Mouse (Mus musculus) lung, adult 2 months (tissue): ENCODE measurements around the gene Copb1. TPM values are rescaled to one million over a fixed set of nuclear protein-coding genes. Genes with fewer than 3 reads are reported as not detected.

Experiments
- DNase-seq: peaks from one replicate; pipeline ENCODE4 v3.0.0; 2022
- H3K4me1 ChIP-seq: fragments of 200-500 bp; 2 replicates; pipeline ENCODE4 v1.6.1; 2011; ENCODE audit warnings: low read length; ENCODE audit not compliant: control insufficient read depth, insufficient read depth
- H3K4me3 ChIP-seq: fragments of 200-500 bp; replicated peaks from 2 replicates; pipeline ENCODE3; 2011; ENCODE audit warnings: low read depth, mild to moderate bottlenecking, control low read depth, low read length; ENCODE audit errors: extremely low read depth
- CTCF ChIP-seq: fragments of 200-500 bp; IDR thresholded peaks from 2 replicates; pipeline ENCODE4 v1.5.1; 2011; ENCODE audit warnings: mild to moderate bottlenecking, low read length, control low read depth; ENCODE audit not compliant: insufficient read depth
- POLR2A ChIP-seq: fragments of 200-500 bp; IDR thresholded peaks from 2 replicates; pipeline ENCODE4 v1.6.1; 2011; ENCODE audit warnings: low read depth, mild to moderate bottlenecking, control low read depth, low read length, borderline replicate concordance; ENCODE audit errors: extremely low read depth
- WGBS: fragments of 180-500 bp; shearing (Covaris S2); methylation state at CpG from one replicate; pipeline ENCODE4 v1.1.7; 2018; 5-methylcytosine and 5-hydroxymethylcytosine counted together
- polyA plus RNA-seq: library from polyadenylated mRNA; depleted of rRNA; stranded (reverse); fragments of >200 nt; gene quantifications from 2 replicates; pipeline ENCODE4 v1.2.3, GENCODE M21; 2012; rRNA removed

The Copb1 gene
- polyA plus RNA-seq, 1 experiment: 32.3 TPM

- no peak overlapping the region for H3K4me3 ChIP-seq
- 76% methylated on average over 2 of the region's 2 CpGs for WGBS
- DNase-seq: no peak
- peaks cover 4% of the 10 kb centered on the region for H3K4me1 ChIP-seq
- TF ChIP-seq POLR2A (no peak), CTCF (no peak)
Measured at GRCm38 (mm10) chr7:114176588-114176987, 77.9 kb downstream of the Copb1 start.

- Histone ChIP-seq H3K4me1 (0 out of 2 replicates have a peak, but pooled peaks cover 3% of the 10 kb centered on the region), H3K4me3 (no peak overlapping the region)
- 34% methylated on average over 8 of the region's 8 CpGs for WGBS
- DNase-seq: no peak
- TF ChIP-seq CTCF (no peak), POLR2A (no peak)
Measured at GRCm38 (mm10) chr7:114171354-114172097, 83.0 kb downstream of the Copb1 start.

DNA sequence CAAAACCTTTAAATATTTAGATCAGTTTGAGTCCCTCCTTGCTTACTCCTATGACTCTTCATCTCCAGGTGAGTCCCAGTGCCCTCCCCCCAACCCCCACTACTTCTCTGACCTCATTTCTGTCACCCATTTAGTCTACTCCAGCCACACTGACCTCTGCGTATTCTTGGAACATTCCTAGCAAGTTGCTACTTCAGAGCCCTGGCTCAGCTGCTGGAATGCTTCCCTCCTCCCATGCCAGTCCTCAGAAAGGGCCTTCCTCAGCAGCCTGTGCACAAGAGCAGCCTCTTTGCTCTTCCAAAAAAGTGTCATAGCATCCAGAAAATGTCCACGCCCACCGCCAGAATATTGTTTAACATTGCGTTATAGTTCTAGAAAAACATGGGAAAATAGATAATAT, 84.5 kb downstream of the Copb1 start:
- no peak for TF ChIP-seq CTCF
- TF ChIP-seq POLR2A: no peak
- Histone ChIP-seq H3K4me1 (0 out of 2 replicates have a peak, but pooled peaks cover 5% of the 10 kb centered on the region), H3K4me3 (no peak overlapping the region)
- no peak for DNase-seq
- 63% methylated on average over 4 of the region's 4 CpGs for WGBS

DNA sequence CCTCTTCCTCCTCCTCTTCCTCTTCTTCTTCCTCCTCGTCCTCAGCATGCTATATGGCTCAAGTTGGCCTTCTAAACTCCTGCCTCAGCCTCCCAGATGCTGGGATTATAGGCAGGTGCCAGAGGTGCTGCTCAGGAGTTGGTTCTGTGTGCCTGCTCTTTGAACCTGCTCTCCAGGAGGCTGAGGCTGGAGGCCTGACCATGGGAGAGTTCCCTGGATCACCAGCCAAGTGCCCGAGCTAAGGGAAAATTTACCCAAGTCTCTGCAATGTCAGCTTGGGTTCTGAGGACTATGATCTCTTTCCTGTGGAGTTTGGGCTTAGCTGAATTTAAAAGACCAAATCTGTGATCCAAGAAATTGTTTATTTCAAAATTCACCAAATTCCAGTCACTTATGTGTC, 85.1 kb downstream of the Copb1 start:
- 68% methylated on average over 2 of the region's 2 CpGs for WGBS

More for the DNA sequence above, 85.1 kb downstream of the Copb1 start:
- DNase-seq: no peak
- Histone ChIP-seq H3K4me1 (0 out of 2 replicates have a peak, but pooled peaks cover 5% of the 10 kb centered on the region), H3K4me3 (no peak overlapping the region)
- TF ChIP-seq CTCF (no peak), POLR2A (no peak)

Other genes starting within 250 kb of the Copb1 start
- 24.4 and 30.0 TPM in 2 replicates for gene Rras2, start 136.9 kb downstream of the Copb1 start, polyA plus RNA-seq
- gene Psma1, start 21.4 kb upstream of the Copb1 start, polyA plus RNA-seq: 49.9 and 84.0 TPM in 2 replicates
- 3.7 and 5.5 TPM in 2 replicates for gene Pde3b, start 160.6 kb upstream of the Copb1 start, polyA plus RNA-seq